Mouse (Mus musculus) lung, postnatal 10 days (tissue): ENCODE measurements at regions not wholly inside any gene's neighbourhood (a gene's known extent, or its start where the extent isn't known, plus 50 kb on each side); places are given as distances from the start of the nearest gene placed in this dataset.

ENCODE experiments used
- DNase-seq: peaks from one replicate; pipeline ENCODE4 v3.0.0; 2021

DNA sequence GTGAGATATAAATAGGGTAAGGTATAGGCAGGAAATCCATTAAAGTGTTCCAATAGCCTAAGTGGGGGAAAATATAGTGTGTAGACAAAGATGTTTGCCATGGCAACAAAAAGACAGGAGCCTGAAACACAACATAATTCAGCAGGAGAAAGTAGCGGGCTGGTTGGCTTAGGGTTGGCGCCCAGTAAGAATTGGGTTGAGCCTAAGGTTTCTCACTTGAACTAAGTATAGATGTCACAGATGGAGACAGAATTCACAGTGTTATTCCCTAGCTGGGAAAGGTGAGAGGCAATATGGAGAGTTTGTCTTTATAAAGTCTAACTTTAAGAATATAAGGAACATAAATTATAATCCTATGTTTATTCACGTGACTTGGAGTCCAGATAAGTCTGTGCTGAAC, 64.8 kb upstream of the Ogfrl1 start:
- DNase-seq: no peak

DNA sequence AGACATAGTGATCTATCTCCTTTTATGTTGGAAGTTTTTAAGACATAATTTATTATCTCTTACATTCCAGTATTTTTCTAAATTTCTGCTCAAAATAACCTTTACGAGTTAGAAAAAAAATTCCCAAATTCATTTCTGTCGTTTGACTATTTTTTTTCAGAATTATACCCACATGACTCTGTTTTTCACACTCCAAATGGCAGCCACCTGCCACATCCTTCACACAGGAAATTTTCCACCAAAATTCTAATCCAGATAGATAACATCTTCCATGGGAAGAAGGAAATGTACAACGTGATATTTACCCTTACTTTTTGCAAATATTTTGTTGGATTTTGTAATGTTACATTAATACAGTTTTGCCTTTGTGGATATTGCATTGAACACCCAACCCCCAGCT, 66.5 kb upstream of the Ogfrl1 start:
- no peak for DNase-seq

- DNase-seq: no peak
Measured at GRCm38 (mm10) chr1:23466340-23466739, 68.8 kb upstream of the Ogfrl1 start.

GRCm38 (mm10) chr1:23467405-23467804, 69.8 kb upstream of the Ogfrl1 start:
- DNase-seq: no peak

DNA sequence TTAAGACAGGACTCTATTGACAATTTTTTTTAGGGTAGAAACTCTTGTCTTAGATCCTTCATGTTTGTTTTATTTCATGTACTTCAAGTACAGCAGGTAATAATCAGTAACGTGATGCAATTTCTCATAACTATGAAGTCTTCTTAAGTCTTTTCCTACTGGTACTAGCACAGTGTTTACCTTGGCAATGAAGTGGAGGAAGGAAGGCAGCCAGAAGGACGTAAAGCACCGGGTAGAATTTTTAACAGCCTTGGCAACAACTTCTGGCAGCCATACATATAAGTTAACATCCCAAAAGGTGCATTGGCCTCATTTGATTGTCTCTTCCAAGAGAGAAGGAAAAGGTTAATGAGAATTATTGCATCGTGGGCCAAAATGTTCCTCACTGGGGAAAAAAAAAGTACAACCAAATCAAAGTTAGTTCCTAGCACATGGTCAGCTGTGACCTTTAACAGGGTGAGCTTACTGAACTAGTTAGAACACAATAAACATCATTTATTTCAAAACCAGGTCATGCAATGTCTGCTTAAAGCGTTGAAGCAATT, 83.3 kb upstream of the Ogfrl1 start:
- DNase-seq: no peak

GRCm38 (mm10) chr1:23484566-23484965, 87.0 kb upstream of the Ogfrl1 start:
- no peak for DNase-seq

DNA sequence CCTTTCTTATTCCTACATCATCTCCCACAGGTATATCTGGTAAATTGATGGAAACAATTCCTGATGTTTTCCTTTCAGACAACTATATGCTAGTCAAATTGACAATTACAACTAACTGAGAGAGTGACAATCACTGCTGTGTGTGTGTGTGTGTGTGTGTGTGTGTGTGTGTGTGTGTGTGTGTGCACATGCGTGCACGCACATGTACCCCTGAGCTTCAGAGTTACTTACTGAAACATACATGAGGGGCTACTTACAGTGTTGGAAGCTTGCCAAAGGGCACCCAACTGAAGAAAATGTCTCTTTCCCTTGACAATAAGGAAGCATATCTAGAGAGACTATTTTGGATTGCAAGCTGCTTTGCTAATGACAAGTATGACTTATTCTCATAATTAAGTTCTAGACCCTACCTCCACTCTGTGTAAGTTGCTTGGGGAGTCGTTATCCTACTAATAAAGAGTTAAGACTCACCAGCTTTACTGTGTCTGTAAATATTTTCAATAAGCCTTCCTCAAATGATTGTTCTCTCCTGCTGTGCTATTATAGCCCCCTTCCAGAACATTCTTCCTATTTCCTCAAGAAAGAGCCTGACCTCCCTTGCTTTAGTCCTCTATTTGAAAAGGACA, 87.7 kb upstream of the Ogfrl1 start:
- DNase-seq: no peak

GRCm38 (mm10) chr1:23487031-23487430, 89.5 kb upstream of the Ogfrl1 start:
- no peak for DNase-seq

GRCm38 (mm10) chr1:23490640-23491039, 93.1 kb upstream of the Ogfrl1 start:
- no peak for DNase-seq

DNA sequence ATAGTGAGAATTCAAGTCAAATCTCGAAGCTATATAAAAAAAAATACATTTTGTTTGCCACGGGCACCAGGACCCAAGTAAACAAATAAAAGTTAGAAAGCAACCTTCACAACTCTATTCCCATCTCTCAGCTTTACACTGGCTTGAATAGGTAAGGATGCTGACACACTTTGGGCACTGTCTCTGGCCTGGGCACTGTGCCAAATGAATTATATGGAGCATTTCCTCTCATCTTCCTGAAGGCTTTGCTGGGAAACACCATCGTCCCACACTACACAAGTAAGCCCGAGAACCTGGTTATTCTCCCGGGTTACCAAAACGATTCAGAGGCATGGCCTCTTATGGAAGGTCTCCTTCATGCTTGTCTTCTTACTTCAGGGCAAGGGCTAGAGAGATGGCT, 93.5 kb upstream of the Ogfrl1 start:
- DNase-seq: peak; percentile 33

DNA sequence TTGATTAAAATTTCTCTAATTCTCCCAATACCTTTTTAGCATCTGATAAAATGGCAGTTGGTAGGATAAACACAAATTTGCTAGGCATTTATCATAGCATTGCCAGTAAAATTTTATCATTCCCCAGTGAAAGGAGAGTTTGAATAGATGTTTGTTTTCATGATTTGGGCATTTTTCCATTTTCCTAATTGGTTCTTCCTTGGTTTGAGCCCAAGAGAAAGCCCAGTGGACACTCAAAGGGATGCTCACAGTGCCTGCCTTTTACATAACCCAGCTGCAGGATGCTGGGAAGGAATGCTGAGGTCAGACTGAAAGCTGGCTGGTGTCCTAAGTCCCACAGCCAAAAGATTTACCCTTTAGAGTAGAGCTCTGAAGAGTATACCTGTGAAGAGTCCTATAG, 95.4 kb upstream of the Ogfrl1 start:
- no peak for DNase-seq

- DNase-seq: no peak
Measured at GRCm38 (mm10) chr1:23495412-23495811, 97.8 kb upstream of the Ogfrl1 start.

DNA sequence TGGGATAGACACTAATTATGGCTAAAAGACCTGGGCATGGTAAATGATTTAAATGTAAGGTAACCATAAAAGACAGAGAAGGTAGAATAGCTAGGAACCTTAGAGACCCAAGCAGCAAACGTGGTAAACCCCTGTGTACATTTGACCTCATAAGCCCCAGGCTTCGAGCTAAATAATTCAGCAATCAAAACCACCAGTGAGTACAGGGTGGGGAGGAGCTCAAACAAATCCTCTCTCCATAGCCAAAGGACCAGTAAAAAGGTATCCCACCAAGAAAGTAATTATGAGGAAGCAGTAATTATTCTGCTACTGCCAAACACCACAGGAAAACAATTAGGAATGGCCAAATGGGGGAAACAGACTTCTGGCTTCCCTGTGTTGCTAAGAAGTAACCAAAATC, 122.5 kb upstream of the Ogfrl1 start:
- DNase-seq: no peak

DNA sequence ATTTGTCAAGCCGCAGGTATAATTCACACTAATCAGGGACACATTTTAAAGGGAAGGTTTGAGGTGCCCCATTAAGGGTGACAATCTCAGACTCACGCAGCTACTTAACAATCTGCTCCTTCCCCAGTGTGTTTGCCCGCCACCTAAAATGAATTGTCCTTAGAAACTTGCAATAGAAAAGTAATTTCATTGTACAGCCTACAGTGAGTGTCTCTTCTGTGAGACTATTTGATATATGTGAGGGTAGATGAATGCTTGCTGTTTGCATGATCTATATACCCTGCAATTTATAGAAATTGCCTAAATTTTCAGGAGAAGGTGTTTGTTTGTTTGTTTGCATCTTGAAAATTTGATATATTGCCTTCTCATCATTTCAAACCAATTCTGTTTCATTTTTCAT, 135.1 kb upstream of the Ogfrl1 start:
- DNase-seq: no peak

DNA sequence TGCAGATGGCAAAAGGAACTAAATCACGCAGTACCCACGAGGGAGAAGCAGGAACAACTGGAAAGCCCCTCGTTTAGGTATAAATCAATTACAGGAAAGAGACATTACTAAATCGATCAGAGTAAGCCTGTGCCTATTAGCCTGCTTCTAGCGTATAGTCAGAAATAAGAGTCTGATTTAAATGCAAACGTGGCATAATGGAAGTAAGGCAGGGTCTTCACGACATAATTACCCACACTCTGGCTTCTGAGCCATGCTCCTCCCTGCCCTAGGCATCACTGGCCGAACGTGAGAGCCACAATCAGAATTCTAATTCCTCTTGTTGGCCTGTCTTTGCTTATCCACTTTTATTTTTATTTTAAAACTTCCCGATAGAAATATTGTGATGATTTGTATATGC, 139.0 kb upstream of the Ogfrl1 start:
- no peak for DNase-seq

- no peak for DNase-seq
Measured at GRCm38 (mm10) chr1:23538419-23538818, 140.8 kb upstream of the Ogfrl1 start.

DNA sequence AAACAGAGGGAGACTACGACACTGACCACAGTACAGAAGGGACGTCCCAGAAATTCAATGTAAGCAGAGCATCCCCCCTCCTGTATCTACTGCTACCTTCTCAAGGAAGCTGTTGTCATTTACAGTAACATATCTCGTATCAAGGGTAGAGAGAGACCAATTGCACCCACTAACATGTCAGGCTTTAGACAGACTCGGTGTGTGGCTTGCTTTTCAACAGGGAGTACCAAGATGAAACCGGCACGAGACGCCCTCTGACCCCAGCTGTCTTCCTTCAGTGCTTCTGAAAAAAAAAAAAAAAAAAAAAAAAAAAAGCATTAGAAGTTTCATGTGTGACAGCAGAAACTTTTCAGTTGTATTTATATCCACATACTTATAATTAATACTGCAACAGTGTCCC, 143.0 kb upstream of the Ogfrl1 start:
- no peak for DNase-seq

GRCm38 (mm10) chr1:23555794-23556193, 158.2 kb upstream of the Ogfrl1 start:
- no peak for DNase-seq

- no peak for DNase-seq
Measured at GRCm38 (mm10) chr1:23568106-23568505, 170.5 kb upstream of the Ogfrl1 start.

GRCm38 (mm10) chr1:23574461-23574860, 176.9 kb upstream of the Ogfrl1 start:
- no peak for DNase-seq

GRCm38 (mm10) chr1:23575005-23575404, 177.4 kb upstream of the Ogfrl1 start:
- no peak for DNase-seq

DNA sequence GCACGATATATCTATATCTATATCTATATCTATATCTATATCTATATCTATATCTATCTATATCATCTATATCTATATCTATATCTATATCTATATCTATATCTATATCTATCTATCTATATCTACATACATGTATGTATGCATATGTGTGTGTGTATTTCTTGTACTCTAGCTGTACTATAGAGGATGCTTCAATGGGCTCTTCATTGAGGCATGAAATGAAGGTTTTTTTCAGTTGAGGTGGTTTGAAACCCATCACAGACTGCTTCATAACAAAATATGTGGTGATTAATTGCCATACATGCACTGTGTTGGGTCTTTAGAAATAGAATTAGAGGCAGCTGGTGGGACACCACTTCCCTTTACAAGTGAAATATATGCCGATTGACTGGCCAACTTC, 177.9 kb upstream of the Ogfrl1 start:
- no peak for DNase-seq

DNA sequence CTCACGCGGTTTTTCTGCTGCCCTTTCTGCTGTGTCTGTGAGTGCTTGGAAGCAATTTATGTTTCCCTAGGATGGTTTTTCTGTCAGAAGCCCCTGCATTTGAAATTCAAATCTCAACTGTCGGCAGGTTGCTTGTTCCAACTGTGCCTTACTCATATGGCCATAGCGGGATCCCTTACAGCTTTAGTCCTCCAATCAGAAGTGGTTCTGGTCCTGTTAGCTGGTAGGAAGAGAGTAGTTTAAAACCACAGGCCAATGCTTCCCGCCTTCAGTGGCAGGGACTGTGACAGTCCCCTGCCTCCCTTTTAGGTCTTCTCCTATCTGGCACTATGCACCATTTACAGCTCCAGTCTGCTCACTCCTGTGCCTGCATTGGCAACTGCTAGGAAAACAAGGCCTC, 178.6 kb upstream of the Ogfrl1 start:
- DNase-seq: no peak

GRCm38 (mm10) chr1:23589414-23589942, 172.1 kb upstream of the B3gat2 start:
- DNase-seq: no peak

DNA sequence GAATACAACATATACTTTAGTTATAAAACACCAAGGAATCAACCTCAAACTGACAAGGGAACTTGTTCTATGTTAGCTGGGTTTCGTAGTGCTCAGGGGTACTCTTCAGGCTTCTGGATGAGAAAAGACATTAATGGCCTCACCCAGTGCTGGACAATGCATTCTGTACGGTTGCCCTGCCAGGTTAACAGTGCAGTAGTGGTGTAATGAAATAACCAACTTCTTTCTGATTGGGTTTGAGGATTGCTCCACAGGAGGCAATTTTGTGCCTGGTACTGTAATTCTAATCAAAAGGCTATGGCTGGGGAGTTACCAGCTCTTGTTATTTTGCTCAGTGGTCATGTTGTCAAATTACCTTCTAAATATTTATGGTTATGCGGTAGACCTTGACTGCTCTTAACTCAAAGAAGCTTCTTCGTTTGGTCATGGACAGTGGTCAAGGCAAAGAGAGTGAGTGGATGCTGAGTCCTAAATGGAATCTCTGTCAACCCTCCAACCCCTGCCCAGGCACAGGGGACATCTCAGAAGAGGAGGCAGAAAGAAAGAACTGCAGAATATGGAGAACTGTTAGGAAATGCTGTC, 158.8 kb upstream of the B3gat2 start:
- no peak for DNase-seq
